Mouse (Mus musculus) small intestine, adult 2 months (tissue): ENCODE measurements around the gene Dock4.

ENCODE experiments used
- CTCF ChIP-seq: fragments of 200-500 bp; IDR thresholded peaks from 2 replicates; pipeline ENCODE4 v1.5.1; 2012; ENCODE audit warnings: low read depth, mild to moderate bottlenecking, control low read depth, inconsistent platforms, low read length, moderate library complexity, mixed read lengths; ENCODE audit not compliant: insufficient replicate concordance, insufficient read length; ENCODE audit errors: extremely low read depth
- POLR2A ChIP-seq: fragments of 200-500 bp; IDR thresholded peaks from 2 replicates; pipeline ENCODE4 v1.6.1; 2012; ENCODE audit warnings: low read depth, mild to moderate bottlenecking, control low read depth, inconsistent platforms, low read length, moderate library complexity

DNA sequence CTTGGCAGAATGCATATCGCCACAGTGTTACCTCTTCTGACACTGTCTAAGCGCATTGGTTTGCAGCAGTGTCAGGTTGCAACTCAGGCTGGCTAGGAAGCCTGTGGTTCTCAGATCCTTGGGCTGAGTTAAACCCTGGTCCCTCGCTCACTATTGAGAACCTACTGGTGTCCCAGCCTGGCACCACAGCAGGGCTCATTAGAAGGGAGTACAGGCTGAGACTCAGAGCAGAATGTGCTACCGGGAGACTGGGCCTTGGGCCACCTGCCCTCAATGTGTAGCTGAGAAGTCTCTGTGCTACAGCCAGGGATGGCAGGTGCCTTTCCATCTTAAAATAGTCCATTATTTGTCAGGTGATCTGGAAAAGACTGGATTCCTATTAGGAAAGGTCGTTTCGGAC is 18.5 kb downstream of the Dock4 start:
- no peak for TF ChIP-seq CTCF
- TF ChIP-seq POLR2A: no peak
